Mouse (Mus musculus): ENCODE results near the gene Spag8.

- TF ChIP-seq POLR2A (IDR thresholded peaks at IDR 0.05; ENCODE audit: extremely low read depth, insufficient read depth, low read length) = no peak
- TF ChIP-seq CTCF (IDR thresholded peaks at IDR 0.05; ENCODE audit: low read depth, low read length) = no peak
These were observed 41.2 kb upstream of the Spag8 start for GRCm38 (mm10) chr4:43694439-43695248.
